Comparison of ENCODE assay signal across 8 mouse cellular contexts in the genomic region with DNA sequence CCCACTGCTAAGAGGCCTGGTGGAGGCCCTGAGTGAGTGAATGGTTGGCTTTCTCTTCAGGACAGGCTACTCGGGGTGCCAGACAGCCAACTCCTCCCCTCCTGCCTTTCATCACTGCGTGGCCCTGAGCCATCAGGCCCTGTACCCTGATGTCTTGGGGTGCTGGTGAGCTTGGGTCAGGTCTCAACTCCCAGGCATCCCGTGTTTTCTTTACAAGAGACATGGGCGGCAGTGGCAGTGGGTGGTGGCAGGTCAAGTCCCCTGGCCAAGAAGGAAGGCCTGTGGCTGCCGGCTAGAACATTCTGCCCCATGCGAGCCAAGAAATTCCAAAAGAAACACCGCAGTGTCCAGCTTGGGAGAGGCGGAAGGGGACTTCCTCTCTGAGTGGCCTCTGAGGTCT. TPM values are rescaled to one million over a fixed set of nuclear protein-coding genes. Genes with fewer than 3 reads are reported as not detected.
A peak's percentile ranks its signal among the peaks of the same experiment; 100 is the strongest.
DNase-seq lines count a peak whose midpoint lies in the region; ATAC-seq lines count a peak whose summit lies in the region.
"Had no signal": no experiment of that assay in that cellular context is flagged by ENCODE, and none has a peak within 500 bp of the region (broad histone marks: within the 10 kb centered on the region; RNA-seq: fewer than 3 reads in every experiment).

No protein-coding gene starts in this region.

- 0 out of 2 replicates have a peak overlapping the region, but pooled peaks have one; percentile 3 for H3K27ac ChIP-seq in neural tube, embryonic 14.5 days (ENCODE audit: low read depth, low read length)
- H3K27ac ChIP-seq in neural tube, embryonic 15.5 days (replicated peaks), result no peak overlapping the region
- H3K27ac ChIP-seq in hindbrain, embryonic 14.5 days, result peak overlapping the region; percentile 39; the same call in 1 of the 2 replicates

- H3K27me3 ChIP-seq in neural tube, embryonic 14.5 days (ENCODE audit: control insufficient read depth, insufficient read depth, low read length), result no peaks in the 10 kb centered on the region
- H3K27me3 ChIP-seq in neural tube, embryonic 15.5 days (replicated peaks), result no peaks in the 10 kb centered on the region
- no peaks in the 10 kb centered on the region for H3K27me3 ChIP-seq in hindbrain, embryonic 14.5 days (ENCODE audit: control insufficient read depth, insufficient read depth, low read length)

- H3K4me2 ChIP-seq in neural tube, embryonic 14.5 days (ENCODE audit: low read depth, low read length), result no peak overlapping the region
- H3K4me2 ChIP-seq in neural tube, embryonic 15.5 days, result no peak overlapping the region
- no peak overlapping the region for H3K4me2 ChIP-seq in hindbrain, embryonic 14.5 days (replicated peaks)

- no peaks in the 10 kb centered on the region for H3K9me3 ChIP-seq in neural tube, embryonic 14.5 days (ENCODE audit: control insufficient read depth, low read length)
- no peaks in the 10 kb centered on the region for H3K9me3 ChIP-seq in neural tube, embryonic 15.5 days (replicated peaks)
- H3K9me3 ChIP-seq in hindbrain, embryonic 14.5 days (ENCODE audit: control insufficient read depth, low read length), result no peaks in the 10 kb centered on the region

- WGBS in neural tube, embryonic 14.5 days, result 58% methylated on average over 8 of the region's 8 CpGs
- WGBS in neural tube, embryonic 15.5 days, result 53% methylated on average over 8 of the region's 8 CpGs
- WGBS in hindbrain, embryonic 14.5 days, result 50% methylated on average over 8 of the region's 8 CpGs

- H3K36me3 ChIP-seq in neural tube, embryonic 14.5 days (ENCODE audit: control insufficient read depth, insufficient read depth, low read length), result no peaks in the 10 kb centered on the region
- H3K36me3 ChIP-seq in neural tube, embryonic 15.5 days, result no peaks in the 10 kb centered on the region
- H3K36me3 ChIP-seq in hindbrain, embryonic 14.5 days (replicated peaks; ENCODE audit: control insufficient read depth, insufficient read depth), result no peaks in the 10 kb centered on the region

- no peak overlapping the region for H3K9ac ChIP-seq in neural tube, embryonic 14.5 days (replicated peaks; ENCODE audit: low read depth, low read length)
- no peak overlapping the region for H3K9ac ChIP-seq in neural tube, embryonic 15.5 days (replicated peaks)
- H3K9ac ChIP-seq in hindbrain, embryonic 14.5 days, result no peak overlapping the region

- H3K4me1 ChIP-seq in neural tube, embryonic 14.5 days (ENCODE audit: control insufficient read depth, insufficient read depth, low read length), result peaks cover 32% of the 10 kb centered on the region
- peaks cover 47% of the 10 kb centered on the region for H3K4me1 ChIP-seq in neural tube, embryonic 15.5 days
- peaks cover 34% of the 10 kb centered on the region for H3K4me1 ChIP-seq in hindbrain, embryonic 14.5 days (replicated peaks; ENCODE audit: control insufficient read depth, insufficient read depth, low read length)

- no peak for ATAC-seq in neural tube, embryonic 14.5 days (ENCODE audit: low read depth)
- no peak for ATAC-seq in neural tube, embryonic 15.5 days (ENCODE audit: low FRiP score)
- ATAC-seq in hindbrain, embryonic 14.5 days (ENCODE audit: low FRiP score), result peak; percentile 28; the same call in 1 of the 2 replicates

- no peak overlapping the region for H3K4me3 ChIP-seq in neural tube, embryonic 14.5 days (ENCODE audit: low read depth, low read length)
- H3K4me3 ChIP-seq in neural tube, embryonic 15.5 days (replicated peaks), result no peak overlapping the region
- H3K4me3 ChIP-seq in hindbrain, embryonic 14.5 days (replicated peaks; ENCODE audit: low read length), result no peak overlapping the region

- peak; percentile 35 for DNase-seq in gastrocnemius, postnatal 10 days
- no peak for DNase-seq in hindbrain, embryonic 14.5 days (ENCODE audit: low spot score)
- peak; percentile 48 to 71 for DNase-seq in lung, postnatal 4 days
- DNase-seq in thymus, postnatal 36 days, result no peak
- no peak for DNase-seq in retina, postnatal 1 day
- DNase-seq: cerebellum, adult 11-12 months had no signal

RNA-seq across cellular contexts. Expression of a gene that starts 9.2 kb away (rescaled TPM):
- 1.7 TPM in 2 replicates for polyA plus RNA-seq in neural tube, embryonic 14.5 days (2014; fragmentation: Nextera tagmentation; extraction: Ambion mirVana)
- 1.6 and 1.7 TPM in 2 replicates for polyA plus RNA-seq in neural tube, embryonic 15.5 days (2015; fragmentation: Nextera tagmentation; extraction: Ambion mirVana)
- total RNA-seq in gastrocnemius, postnatal 10 days (2021), result not detected
- 1.6 and 3.3 TPM in 2 replicates for polyA plus RNA-seq in hindbrain, embryonic 14.5 days (2014; fragmentation: Nextera tagmentation; extraction: Ambion mirVana)

RNA-seq across cellular contexts. Expression of a gene that starts 41.8 kb away (rescaled TPM):
- 19.2 and 23.3 TPM in 2 replicates for polyA plus RNA-seq in neural tube, embryonic 14.5 days (2014; fragmentation: Nextera tagmentation; extraction: Ambion mirVana)
- polyA plus RNA-seq in neural tube, embryonic 15.5 days (2015; fragmentation: Nextera tagmentation; extraction: Ambion mirVana), result 12.2 and 14.0 TPM in 2 replicates
- 10 to 100 TPM; 25.5 to 38.6 TPM for total RNA-seq in gastrocnemius, postnatal 10 days (2021)
- 18.8 and 23.9 TPM in 2 replicates for polyA plus RNA-seq in hindbrain, embryonic 14.5 days (2014; fragmentation: Nextera tagmentation; extraction: Ambion mirVana)

Comparison
In these comparisons a context has a peak if more than half of its experiments do, and no peak if none do; other contexts are left out.
1. DNase-seq: peak in gastrocnemius, postnatal 10 days (single experiment) and lung, postnatal 4 days (2 of 2); none in hindbrain, embryonic 14.5 days (single experiment), thymus, postnatal 36 days (0 of 2) and retina, postnatal 1 day (single experiment).